Mouse (Mus musculus): Measurements from ENCODE around the gene Gm4141.
"Not testable (repeated sequence)": the region's sequence is repeated elsewhere in the genome, so short reads cannot be mapped to it uniquely, and the experiment has no call there.

Gm4141 gene

DNA sequence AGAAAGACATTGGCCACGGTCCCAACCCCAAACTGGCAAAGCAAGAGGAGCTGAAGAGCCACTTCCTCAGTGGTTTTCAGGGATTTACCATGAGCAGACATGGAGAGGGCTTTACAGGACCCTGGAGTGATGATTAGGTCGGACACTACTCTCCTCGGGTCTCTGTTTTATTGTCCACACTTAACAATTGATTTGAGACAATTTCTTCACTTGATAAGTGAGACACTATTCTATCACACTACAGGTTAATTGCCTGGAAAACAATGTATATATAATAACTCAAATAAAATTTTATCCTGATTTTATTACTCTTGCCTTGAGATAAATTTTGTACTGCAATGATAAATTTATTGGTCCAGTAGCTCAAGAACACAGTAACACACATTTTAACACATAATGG lies at the start of gene Gm4141:
Gene Gm4141 (minus strand): TSS at position 101 of the 400 bp plus-strand sequence.
- DNase-seq: not testable (repeated sequence)

DNA sequence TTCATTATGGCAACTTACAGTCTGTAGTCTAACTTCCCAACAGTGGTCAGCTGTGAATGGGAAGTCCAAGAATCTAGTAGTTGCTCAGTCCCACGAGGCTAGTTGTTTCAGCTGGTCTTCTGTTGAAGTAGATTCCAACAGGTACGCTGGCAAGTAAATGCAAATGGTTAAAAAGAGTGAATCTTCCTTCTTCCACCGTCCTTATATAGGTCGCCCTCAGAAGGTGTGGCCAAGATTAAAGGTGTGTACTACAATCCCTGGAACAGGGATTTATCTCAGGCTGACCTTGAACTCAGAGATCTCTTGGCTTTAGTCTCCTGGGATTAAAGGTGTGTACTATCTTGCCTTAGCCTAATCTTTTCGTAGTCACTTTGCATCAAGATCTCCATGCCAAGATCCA lies 22.9 kb upstream of the Gm4141 start, which contains the start of gene Gm4513:
Gene Gm4513 (minus strand): TSS at position 101 of the 400 bp plus-strand sequence.
- DNase-seq: not testable (repeated sequence)

DNA sequence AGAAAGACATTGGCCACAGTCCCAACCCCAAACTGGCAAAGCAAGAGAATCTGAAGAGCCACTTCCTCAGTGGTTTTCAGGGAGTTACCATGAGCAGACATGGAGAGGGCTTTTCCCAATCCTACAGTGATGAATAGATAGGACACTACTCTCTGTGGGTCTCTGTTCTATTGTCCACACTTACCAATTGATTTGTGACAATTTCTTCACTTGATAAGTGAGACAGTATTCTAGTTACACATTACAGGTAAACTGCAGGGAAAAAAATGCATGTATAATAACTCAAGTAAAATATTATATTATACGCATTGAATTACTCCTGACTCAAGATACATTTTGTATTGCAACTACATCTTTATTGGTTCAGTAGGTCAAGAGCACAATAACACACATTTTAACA lies 30.4 kb downstream of the Gm4141 start, which contains the start of gene Gm5726:
Gene Gm5726 (minus strand): TSS at position 101 of the 400 bp plus-strand sequence.
- not testable (repeated sequence) for DNase-seq

DNA sequence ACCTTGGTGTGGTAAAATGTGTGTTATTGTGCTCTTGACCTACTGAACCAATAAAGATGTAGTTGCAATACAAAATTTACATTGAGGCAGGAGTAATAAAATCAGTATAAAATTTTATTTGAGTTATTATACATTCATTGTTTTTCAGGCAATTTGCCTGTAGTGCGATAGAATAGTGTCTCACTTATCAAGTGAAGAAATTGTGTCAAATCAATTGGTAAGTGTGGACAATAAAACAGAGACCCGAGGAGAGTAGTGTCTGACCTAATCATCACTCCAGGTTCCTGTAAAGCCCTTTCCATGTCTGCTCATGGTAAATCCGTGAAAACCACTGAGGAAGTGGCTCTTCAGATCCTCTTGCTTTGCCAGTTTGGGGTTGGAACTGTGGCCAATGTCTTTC lies 42.5 kb downstream of the Gm4141 start, which contains the start of gene Vmn1r104:
Gene Vmn1r104 (plus strand): TSS at position 301 of the 400 bp plus-strand sequence.
- DNase-seq: not testable (repeated sequence)

All from kidney, postnatal 36 days (tissue).